Mouse (Mus musculus) urinary bladder, postnatal 36 days (tissue): ENCODE measurements around the gene Ostm1.

ENCODE experiments used
- DNase-seq, 2 experiments: peaks; one replicate each; pipeline ENCODE4 v3.0.0; 2022; ENCODE audit warnings: low spot score in 2 of 2, mixed read lengths in 1 of 2

The Ostm1 gene

GRCm38 (mm10) chr10:42630596-42631355 lies 47.2 kb downstream of the Ostm1 start:
- DNase-seq = no peak

GRCm38 (mm10) chr10:42631754-42632452 lies 48.3 kb downstream of the Ostm1 start:
- no peak for DNase-seq

- DNase-seq = no peak
These were observed 49.1 kb downstream of the Ostm1 start for GRCm38 (mm10) chr10:42632453-42633360.

GRCm38 (mm10) chr10:42633361-42634121 lies 49.9 kb downstream of the Ostm1 start:
- DNase-seq = no peak

- no peak for DNase-seq
These were observed 50.6 kb downstream of the Ostm1 start for GRCm38 (mm10) chr10:42634122-42634720.

GRCm38 (mm10) chr10:42635046-42635445 lies 51.4 kb downstream of the Ostm1 start:
- DNase-seq = no peak

GRCm38 (mm10) chr10:42635566-42636359 lies 52.1 kb downstream of the Ostm1 start:
- DNase-seq = no peak

GRCm38 (mm10) chr10:42636360-42637182 lies 52.9 kb downstream of the Ostm1 start:
- no peak for DNase-seq

GRCm38 (mm10) chr10:42637183-42637788 lies 53.7 kb downstream of the Ostm1 start:
- DNase-seq = no peak

- DNase-seq = no peak
These were observed 56.2 kb downstream of the Ostm1 start for GRCm38 (mm10) chr10:42639856-42640255.

GRCm38 (mm10) chr10:42643638-42644037 lies 60.0 kb downstream of the Ostm1 start:
- DNase-seq = no peak

GRCm38 (mm10) chr10:42646340-42646739 lies 62.7 kb downstream of the Ostm1 start:
- DNase-seq = no peak

GRCm38 (mm10) chr10:42661916-42662315 lies 78.3 kb downstream of the Ostm1 start:
- DNase-seq = no peak

GRCm38 (mm10) chr10:42669970-42670369 lies 86.3 kb downstream of the Ostm1 start:
- DNase-seq = no peak

- DNase-seq = no peak
These were observed 89.2 kb downstream of the Ostm1 start for GRCm38 (mm10) chr10:42672798-42673197.

GRCm38 (mm10) chr10:42675571-42675970 lies 91.9 kb downstream of the Ostm1 start:
- DNase-seq = no peak

- DNase-seq = no peak
These were observed 94.7 kb downstream of the Ostm1 start for GRCm38 (mm10) chr10:42678331-42678730.

GRCm38 (mm10) chr10:42678755-42679364 lies 95.2 kb downstream of the Ostm1 start:
- peak; percentile 84 to 90 for DNase-seq
